Mouse (Mus musculus) cerebellum, adult 11 months (tissue): ENCODE results near the gene Tbc1d24.

Experiments
- DNase-seq: peaks from one replicate; pipeline ENCODE4 v3.0.0; 2022

Gene Tbc1d24

DNA sequence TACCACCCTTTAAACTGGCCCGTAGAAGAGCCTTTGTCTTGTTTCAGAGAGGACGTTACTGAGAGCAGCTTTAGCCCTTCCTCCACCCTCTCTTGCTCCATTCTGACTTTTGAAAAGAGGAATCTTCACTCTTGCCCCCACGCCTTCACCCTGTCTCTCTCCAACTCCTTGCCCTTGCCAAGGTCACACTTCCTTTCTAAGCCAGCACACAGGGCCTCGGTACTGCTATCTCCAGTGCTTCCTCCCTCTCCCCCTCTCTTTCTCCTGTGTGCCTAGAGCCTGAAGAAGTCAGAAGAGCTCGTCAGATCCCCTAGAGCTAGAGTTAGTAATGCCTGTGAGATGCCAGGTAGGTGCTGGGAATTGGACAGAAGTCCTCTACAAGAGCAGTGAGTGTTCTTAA is 34.6 kb downstream of the Tbc1d24 start:
- DNase-seq, result no peak

DNA sequence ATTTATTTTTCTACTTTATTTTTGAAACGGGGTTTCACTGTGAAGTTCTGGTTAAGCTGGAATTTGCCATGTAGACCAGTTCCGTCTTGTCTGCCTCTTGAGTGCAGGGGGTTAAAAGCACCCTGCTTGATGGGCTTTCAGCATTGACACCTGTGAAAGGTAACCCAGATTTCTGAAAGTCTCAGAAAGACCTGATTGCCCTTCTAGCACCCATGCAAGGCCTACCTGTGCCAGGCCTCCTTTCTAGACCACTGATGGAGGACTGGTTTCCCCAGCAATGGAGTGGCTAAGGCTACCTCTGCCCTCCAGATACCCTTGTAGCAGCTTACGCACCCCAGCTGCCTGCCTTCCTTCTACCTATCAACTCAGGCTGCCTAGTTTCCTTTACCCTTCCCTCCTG is 35.2 kb downstream of the Tbc1d24 start:
- no peak for DNase-seq

DNA sequence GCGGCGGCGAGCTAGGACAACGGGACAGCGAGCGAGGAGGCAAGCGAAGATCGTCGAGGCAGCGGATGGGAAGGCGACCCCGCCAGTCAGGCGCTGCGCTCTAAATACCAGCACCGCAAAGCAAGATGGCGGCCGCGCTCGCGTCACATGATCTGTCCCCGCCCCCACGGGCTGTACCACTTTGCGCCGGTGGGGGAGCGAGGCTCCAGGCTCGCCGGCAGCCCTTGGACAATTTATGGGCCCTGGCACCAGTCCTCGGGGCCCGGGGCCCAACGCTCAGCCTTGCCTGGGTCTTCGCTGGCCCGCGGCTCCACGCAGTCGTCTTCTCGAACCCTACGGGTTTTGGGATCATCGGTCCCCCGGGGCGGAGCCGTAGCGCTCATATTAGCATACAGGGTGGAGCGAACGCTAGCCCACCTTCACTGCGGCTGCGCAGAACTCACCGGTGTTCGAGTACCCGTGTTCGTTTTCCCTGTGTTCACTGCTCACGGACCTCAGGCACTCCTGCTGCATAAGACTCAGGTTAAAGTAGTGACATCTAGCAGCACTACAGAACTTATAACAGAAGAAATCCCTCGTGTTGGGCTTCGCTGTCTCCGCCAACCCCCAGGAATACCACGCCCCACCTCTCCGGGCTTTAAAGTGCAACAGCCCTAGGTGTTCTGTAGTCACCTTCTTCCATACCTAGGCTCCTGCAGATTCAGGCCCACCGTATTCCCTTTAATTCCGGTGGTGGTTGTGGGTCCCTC is 35.9 kb downstream of the Tbc1d24 start, which contains the start of gene Atp6v0c:
Gene Atp6v0c (minus strand): TSS at position 386 of the 749 bp plus-strand sequence.
- peak; percentile 96 for DNase-seq

DNA sequence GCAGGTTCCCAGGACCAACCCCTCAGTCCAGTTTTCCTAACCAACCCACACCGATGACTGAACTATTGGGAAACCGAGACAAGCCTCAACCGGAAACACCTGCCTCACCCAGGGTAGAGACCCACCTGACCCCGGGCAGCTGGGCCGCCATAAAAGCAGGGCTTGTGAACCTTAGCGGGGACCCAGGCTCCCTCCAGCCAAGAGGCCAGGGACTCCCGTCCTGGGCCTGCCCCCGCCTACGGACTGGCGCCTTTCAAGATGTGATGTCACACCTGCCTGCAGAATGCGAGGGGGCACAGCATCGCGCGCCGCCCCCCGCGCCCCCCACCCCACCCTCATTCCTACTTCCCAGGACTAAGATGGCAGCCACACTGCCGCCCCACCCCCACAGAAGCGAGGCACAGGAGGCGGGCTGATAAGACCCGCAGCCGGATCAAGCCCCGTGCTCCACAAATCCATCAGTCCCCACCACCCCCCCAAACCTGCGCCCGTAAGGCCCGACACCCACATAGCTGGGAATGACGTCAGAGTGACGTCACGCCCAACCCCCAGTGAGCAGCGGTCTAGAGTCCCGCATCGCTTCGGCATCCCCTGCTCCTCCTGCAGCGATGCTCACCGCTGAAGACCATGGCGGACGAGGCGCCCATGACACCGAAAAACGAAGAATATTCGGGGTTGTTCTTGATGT is 36.6 kb downstream of the Tbc1d24 start:
- DNase-seq, result peak; percentile 78

- DNase-seq, result no peak
Measured at GRCm38 (mm10) chr17:24167891-24168505, 37.4 kb downstream of the Tbc1d24 start.

- DNase-seq, result no peak
Measured at GRCm38 (mm10) chr17:24167120-24167519, 38.2 kb downstream of the Tbc1d24 start.

DNA sequence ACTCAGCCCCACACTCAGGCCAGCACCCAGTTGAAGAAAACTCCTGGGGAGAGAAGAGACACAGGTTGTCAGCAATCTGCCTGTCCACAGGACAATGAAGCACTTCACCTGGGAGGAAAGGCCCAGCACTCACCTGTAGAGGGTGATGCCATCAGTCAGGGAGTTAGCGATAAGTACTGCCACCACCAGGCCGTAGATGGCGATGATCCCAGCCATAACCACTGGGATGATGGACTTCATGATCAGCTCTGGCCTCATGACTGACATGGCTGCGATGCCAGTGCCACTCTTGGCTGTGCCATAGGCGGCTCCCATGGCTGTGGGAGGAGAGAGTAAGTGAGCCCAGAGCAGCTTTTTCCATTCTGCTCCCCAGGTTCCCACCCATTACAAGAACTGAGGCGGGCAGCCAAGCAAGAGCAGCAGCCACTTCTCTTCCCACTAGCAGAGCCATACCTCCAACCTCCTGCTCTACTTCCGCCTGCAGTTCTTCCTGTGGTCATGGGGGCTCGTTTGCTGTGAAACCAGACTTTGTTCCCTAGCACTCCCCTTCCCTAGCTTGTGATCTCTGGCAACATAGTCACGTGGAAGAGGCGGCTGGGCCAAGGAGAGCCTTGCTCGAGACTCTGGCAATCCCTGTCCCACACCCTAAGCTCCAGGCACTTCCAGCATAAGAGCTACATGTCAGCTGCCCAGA is 40.6 kb downstream of the Tbc1d24 start:
- no peak for DNase-seq

- DNase-seq, result peak; percentile 93
Measured at GRCm38 (mm10) chr17:24163176-24163962, 42.0 kb downstream of the Tbc1d24 start, which contains the start of gene Amdhd2. Gene Amdhd2, minus strand, starts transcription at chr17:24163766.

DNA sequence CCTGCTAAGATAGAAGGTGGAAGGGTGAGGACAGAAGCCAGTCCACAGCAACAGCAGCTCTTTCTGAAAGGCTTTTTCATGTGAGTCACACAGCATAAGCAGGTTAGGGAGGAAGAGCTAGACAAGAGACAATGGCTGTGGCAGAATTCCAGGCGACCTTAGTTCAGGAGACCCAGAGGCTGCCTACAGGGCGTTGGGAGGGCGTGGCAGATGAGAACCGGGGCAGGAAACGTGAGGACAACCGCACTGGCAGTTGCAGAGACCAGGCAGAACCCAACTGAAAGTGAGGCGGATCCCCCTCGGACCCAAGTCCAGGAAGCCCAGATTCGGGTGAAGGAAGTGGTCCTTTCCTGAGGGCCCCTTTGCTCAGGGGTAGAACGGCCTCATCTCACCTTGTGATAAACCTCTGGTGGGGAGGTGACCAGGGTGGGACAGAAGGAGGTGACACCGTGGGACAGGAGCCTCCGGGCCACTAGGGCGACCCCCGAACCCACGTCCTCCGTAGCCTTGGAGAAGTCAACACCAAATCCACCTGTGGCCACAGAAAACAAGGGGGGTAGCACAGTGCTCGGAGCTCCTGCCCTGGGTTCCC is 42.7 kb downstream of the Tbc1d24 start:
- DNase-seq, result peak; percentile 35

- DNase-seq, result no peak
Measured at GRCm38 (mm10) chr17:24161466-24161865, 43.9 kb downstream of the Tbc1d24 start.

DNA sequence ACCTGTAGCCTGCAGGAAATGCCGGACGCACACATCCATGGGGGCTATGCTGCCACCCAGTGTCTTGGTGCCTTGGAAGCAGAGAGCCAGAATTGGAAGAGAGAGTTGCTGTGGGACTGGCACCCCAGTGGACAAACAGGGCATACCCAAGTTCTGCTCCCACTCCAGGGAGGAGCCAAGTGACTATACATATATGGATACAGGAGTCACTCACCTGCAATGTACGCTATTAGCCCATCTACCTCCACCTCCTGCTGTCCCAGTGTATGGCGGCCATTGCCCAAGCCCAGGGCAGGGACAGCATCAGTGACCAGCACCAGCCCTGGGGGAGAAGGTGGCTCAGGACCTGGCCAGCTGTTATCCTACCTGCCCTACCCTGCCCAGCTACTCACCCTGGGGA is 47.8 kb downstream of the Tbc1d24 start:
- DNase-seq, result no peak

GRCm38 (mm10) chr17:24157121-24157520 is 48.2 kb downstream of the Tbc1d24 start:
- no peak for DNase-seq

- DNase-seq, result no peak
Measured at GRCm38 (mm10) chr17:24156394-24156793, 49.0 kb downstream of the Tbc1d24 start.

DNA sequence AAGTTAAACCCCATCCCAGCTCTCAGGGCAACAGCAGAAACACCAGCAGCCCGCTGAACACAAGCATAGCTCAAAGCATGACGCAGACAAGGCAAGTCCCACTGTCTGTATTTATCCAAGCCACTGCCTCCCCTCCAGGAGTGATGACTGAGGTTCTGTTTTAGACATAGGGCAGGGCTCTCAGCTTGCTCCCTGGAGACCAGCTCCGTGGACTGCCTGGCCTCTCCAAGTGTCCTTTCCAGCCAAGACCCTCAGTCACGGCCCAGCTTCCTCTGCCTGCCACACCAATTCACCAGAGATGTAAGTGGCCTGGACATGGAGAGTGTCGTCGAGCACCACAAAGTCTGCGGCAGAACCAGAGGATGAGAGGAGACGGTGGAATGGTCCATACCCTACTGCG is 49.6 kb downstream of the Tbc1d24 start:
- no peak for DNase-seq

DNA sequence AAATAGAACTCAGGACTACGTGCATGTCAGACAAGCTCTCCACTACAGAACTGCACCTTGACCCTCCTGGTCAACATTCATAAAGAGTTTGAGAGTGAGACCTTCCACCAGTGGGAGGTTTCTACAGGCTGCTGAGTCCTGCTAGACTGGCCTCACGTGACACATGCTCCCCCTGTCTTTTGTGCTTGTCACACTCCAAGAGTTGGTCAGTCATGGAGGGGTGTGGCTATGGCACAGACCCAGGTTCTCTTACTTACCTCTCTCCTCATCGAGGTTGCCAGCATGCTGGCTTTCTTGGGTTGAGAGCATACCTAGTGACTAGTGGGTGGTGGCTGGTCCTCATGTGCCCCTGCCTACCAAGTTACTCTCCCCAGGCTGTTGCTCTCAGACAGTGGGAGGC is 50.9 kb downstream of the Tbc1d24 start:
- DNase-seq, result no peak

DNA sequence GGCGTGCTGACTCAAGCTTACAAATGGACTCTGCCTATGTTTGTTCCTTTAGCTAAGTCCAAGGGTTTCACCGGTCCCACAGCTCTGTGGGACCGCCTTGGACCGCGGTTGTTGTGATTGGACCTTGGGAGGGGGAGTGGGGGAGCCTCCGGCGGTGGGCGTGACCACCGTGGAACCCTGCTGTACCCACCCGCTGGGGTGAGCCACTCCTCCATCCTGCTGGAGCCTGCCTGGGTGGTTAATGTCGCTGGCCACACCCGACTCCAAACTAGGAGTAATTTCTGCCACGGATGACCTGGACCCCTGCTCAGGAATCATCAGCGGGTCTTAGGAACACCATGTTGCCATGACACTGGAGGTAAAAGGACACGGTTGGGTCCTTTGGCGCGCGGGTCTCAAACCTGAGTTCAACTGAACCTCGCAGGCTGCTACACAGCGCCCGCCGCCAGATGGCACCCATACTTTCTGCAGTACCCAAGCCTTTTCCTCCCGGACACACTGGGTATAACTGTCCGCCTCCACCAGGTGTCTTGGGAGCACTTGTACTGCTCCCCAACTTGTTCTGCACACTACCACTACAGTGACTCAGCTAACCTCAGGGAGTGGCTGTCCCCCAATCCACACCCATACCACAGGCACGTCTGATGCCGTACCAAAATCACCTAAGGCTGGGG is 53.3 kb downstream of the Tbc1d24 start:
- DNase-seq, result peak; percentile 73

DNA sequence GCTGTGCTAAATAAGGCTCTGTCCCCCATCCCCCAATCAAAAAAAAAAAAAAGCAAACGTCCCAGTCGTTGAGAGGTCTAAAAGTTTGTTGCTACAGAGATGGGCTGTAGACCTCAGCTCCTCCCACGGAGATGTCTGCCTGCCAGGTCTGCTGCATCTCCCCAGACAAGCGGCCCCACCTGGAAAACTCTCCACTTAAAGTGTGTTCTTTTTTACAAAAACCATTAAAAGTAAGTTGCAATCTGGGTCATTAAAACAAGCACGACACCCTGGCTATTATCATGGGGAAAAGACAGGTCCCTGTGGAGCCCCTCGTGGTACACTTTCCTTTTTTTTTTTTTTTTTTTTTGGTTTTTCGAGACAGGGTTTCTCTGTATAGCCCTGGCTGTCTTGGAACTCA is 54.0 kb downstream of the Tbc1d24 start:
- no peak for DNase-seq

GRCm38 (mm10) chr17:24150824-24151223 is 54.5 kb downstream of the Tbc1d24 start, which contains the start of gene Pdpk1:
Gene Pdpk1, minus strand, starts transcription at chr17:24150924.
- no peak for DNase-seq

- no peak for DNase-seq
Measured at GRCm38 (mm10) chr17:24149421-24149820, 55.9 kb downstream of the Tbc1d24 start.

- DNase-seq, result no peak
Measured at GRCm38 (mm10) chr17:24142897-24143296, 62.5 kb downstream of the Tbc1d24 start.

GRCm38 (mm10) chr17:24141425-24141920 is 63.9 kb downstream of the Tbc1d24 start:
- DNase-seq, result peak; percentile 98
